Mouse (Mus musculus) limb, embryonic 15.5 days (tissue): Measurements from ENCODE around the gene Cntn2. TPM values are rescaled to one million over a fixed set of nuclear protein-coding genes. Genes with fewer than 3 reads are reported as not detected.
A peak's percentile ranks its signal among the peaks of the same experiment; 100 is the strongest.

Experiments used
- ATAC-seq: fragments of 200-750 bp; cut with Nextera tagmentation; 2 replicates; pipeline ENCODE4 v1.8.0; 2017; ENCODE audit warnings: low read depth, moderate TSS enrichment; ENCODE audit not compliant: insufficient number of reproducible peaks, low FRiP score, low TSS enrichment
- H3K27ac ChIP-seq: fragments of 300-500 bp; sonication (generic); 2 replicates; pipeline ENCODE4 v1.5.1; 2015; ENCODE audit warnings: moderate library complexity, mild to moderate bottlenecking, inconsistent platforms
- H3K27me3 ChIP-seq: fragments of 300-500 bp; sonication (generic); 2 replicates; pipeline ENCODE4 v1.6.1; 2015; ENCODE audit warnings: inconsistent platforms
- H3K36me3 ChIP-seq: fragments of 300-500 bp; sonication (generic); 2 replicates; pipeline ENCODE4 v1.6.1; 2015; ENCODE audit warnings: inconsistent platforms
- H3K4me1 ChIP-seq: fragments of 300-500 bp; sonication (generic); 2 replicates; pipeline ENCODE4 v1.6.1; 2015; ENCODE audit warnings: inconsistent platforms
- H3K4me2 ChIP-seq: fragments of 300-500 bp; sonication (generic); 2 replicates; pipeline ENCODE4 v1.6.1; 2015; ENCODE audit warnings: mild to moderate bottlenecking, inconsistent platforms
- H3K4me3 ChIP-seq: fragments of 300-500 bp; sonication (generic); 2 replicates; pipeline ENCODE4 v1.5.1; 2015; ENCODE audit warnings: mild to moderate bottlenecking, inconsistent platforms
- H3K9ac ChIP-seq: fragments of 300-500 bp; sonication (generic); 2 replicates; pipeline ENCODE4 v1.6.1; 2015; ENCODE audit warnings: inconsistent platforms
- H3K9me3 ChIP-seq: fragments of 300-500 bp; sonication (generic); 2 replicates; pipeline ENCODE4 v1.6.1; 2016; ENCODE audit warnings: inconsistent platforms
- WGBS: fragments of 180-500 bp; shearing (Covaris S2); methylation state at CpG from one replicate; pipeline ENCODE4 v1.1.7; 2015; 5-methylcytosine and 5-hydroxymethylcytosine counted together
- polyA plus RNA-seq: library from polyadenylated mRNA; unstranded; fragments of >200 nt; fragmentation: Nextera tagmentation; extraction: Ambion mirVana; gene quantifications from 2 replicates; pipeline ENCODE4 v1.2.1, GENCODE M21; 2015

The Cntn2 gene
- polyA plus RNA-seq, 1 experiment from 2014 or later = 0.35 TPM

DNA sequence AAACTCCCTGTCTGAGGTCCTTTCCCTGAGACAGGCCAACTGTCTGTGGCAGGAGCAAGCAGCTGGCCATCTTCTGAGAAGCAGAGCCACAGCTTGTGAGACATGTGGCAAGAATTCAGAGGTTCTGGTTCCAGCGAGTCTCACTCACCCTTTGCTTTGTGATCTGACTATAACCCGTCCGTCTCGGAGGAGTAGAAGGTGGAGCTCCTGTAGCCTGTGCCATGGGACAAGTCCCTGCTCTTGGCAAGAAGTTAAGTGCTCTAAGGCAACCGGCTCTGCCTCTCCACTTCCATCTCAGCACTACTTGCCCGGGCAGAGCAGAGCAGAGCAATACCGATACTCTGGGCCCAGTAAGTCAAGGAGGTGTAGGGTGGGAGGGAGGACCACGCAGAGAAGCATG, 27.9 kb upstream of the Cntn2 start:
- Histone ChIP-seq H3K4me1 (no peaks in the 10 kb centered on the region), H3K36me3 (no peaks in the 10 kb centered on the region), H3K9ac (no peak overlapping the region), H3K4me2 (no peak overlapping the region), H3K4me3 (no peak overlapping the region), H3K9me3 (no peaks in the 10 kb centered on the region), H3K27ac (no peak overlapping the region), H3K27me3 (no peaks in the 10 kb centered on the region)
- WGBS = 73% methylated on average over 8 of the region's 8 CpGs
- no peak for ATAC-seq

DNA sequence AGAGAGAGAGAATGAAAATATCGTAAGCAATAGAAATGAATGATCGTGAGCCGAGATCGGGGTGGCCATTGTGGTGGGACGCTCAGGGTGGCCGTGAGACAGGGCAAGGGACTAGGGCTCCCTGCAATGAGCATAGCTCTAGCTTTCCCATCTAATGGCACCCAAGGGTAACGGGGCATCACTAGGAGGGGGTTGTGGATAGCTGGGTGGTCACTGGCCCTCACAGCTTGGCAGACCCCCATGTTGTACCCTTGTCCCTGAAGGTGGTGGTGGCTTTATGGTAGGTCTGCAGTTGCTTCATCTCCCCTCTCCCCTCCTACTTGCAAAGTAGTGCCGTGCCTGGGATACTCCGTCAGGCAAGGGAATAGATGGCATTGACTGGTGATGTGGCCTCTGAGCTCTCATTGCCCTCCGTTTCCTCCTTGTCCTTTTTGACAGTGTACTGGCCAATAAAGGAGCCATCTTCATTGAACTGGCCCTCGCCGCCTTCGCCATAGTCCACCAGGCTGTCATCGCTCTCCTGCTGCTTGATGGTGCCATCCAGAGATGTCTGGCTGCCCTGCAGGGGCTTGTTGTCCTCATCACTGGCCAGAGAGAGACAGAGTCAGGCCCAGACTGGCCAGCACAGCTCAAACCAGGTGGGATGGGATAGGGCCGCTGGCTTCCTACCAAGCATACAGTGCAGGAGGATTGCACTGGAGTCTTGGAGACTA, 27.2 kb upstream of the Cntn2 start:
- Histone ChIP-seq H3K9me3 (no peaks in the 10 kb centered on the region), H3K4me2 (no peak overlapping the region), H3K27me3 (no peaks in the 10 kb centered on the region), H3K36me3 (no peaks in the 10 kb centered on the region), H3K27ac (no peak overlapping the region), H3K9ac (no peak overlapping the region), H3K4me1 (no peaks in the 10 kb centered on the region), H3K4me3 (no peak overlapping the region)
- no peak for ATAC-seq
- WGBS = 92% methylated on average over 15 of the region's 15 CpGs

DNA sequence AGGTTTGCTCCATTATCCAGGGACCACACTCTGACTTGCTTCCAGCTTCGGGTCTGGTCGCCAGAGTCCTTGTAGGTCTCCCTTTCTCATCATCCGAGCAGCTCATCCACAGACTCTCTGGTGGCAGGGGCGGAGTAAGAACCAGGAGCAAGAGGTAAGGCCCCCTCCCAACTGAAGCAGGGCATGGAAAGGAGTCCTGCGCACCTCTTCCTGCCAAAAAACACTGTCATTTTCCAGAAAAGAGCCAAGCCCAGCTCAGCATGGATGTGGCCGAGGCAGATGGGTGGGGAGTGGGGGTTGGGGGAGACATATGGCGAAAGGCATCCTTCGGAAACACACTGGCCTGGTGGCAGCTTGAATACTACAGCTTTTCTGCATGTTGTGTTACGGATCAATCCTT, 26.5 kb upstream of the Cntn2 start:
- H3K4me1 ChIP-seq = no peaks in the 10 kb centered on the region
- 73% methylated on average over 9 of the region's 9 CpGs for WGBS

DNA sequence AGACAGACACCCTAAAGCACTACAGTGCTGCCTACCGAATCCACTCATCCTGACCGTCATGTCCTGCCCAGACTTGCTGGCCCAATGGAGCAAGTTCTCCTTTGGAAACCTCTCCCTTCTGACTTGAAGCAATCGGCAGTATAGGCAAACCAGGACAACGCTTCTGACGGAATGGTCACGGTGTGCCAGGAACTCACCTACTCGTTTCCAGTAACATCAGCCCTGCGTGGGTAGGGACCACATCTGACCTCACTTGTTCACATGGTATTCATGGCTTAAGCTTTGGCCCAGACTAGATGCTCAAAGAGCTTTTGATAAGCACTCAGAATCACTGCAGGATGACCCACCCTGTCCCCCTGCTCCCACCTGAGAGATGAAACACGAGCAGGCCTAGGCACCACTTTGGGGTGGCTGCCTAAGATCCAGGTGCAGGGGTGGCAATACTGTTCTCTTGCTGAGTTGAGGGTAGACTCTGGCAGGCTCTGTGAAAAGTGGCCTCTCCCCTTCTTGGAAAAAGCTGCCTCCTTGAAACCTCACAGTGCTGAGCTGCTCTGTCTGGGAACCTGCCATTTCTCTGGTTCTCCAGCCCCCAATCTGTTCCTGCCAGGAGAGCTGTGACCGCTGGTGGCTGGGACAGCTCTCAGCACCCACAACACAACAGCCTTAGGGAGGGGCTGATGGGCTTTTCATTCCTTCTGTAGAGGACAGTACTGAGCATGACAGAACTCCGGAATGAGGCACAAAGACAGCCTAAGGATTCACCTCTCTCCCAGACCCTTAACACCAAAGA, 24.5 kb upstream of the Cntn2 start:
- Histone ChIP-seq H3K4me3 (no peak overlapping the region), H3K27me3 (no peaks in the 10 kb centered on the region), H3K27ac (no peak overlapping the region), H3K4me1 (no peaks in the 10 kb centered on the region), H3K4me2 (no peak overlapping the region), H3K36me3 (no peaks in the 10 kb centered on the region), H3K9ac (no peak overlapping the region), H3K9me3 (no peaks in the 10 kb centered on the region)
- WGBS = 76% methylated on average over 11 of the region's 11 CpGs
- no peak for ATAC-seq

More for the DNA sequence above, 26.5 kb upstream of the Cntn2 start:
- Histone ChIP-seq H3K27ac (no peak overlapping the region), H3K36me3 (no peaks in the 10 kb centered on the region), H3K9ac (no peak overlapping the region), H3K4me3 (no peak overlapping the region), H3K9me3 (no peaks in the 10 kb centered on the region), H3K4me2 (no peak overlapping the region), H3K27me3 (no peaks in the 10 kb centered on the region)
- no peak for ATAC-seq

DNA sequence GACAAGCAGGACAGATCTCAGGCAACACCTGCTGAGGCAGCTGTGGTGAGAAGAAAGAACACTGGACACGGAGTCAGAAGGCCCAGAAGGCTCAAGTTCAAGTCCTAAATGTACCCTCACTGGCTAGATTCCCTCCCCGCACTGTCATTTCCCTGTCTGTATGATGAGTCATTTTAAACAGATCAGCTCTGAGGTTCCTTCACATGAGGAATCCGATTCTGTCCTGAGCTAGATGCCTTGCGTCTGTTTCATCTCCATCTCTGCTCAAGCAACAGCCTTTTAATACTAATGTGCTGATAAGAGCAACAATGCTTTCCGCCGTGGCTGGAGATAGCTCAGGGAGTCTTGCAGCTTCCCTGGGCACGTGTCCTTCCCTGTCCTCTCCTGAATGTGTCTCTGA, 22.7 kb upstream of the Cntn2 start:
- H3K9me3 ChIP-seq = no peaks in the 10 kb centered on the region
- H3K9ac ChIP-seq = no peak overlapping the region
- H3K36me3 ChIP-seq = no peaks in the 10 kb centered on the region
- H3K27me3 ChIP-seq = no peaks in the 10 kb centered on the region
- 69% methylated on average over 7 of the region's 7 CpGs for WGBS
- H3K27ac ChIP-seq = no peak overlapping the region
- no peak overlapping the region for H3K4me3 ChIP-seq
- no peak for ATAC-seq
- H3K4me1 ChIP-seq = no peaks in the 10 kb centered on the region
- no peak overlapping the region for H3K4me2 ChIP-seq

DNA sequence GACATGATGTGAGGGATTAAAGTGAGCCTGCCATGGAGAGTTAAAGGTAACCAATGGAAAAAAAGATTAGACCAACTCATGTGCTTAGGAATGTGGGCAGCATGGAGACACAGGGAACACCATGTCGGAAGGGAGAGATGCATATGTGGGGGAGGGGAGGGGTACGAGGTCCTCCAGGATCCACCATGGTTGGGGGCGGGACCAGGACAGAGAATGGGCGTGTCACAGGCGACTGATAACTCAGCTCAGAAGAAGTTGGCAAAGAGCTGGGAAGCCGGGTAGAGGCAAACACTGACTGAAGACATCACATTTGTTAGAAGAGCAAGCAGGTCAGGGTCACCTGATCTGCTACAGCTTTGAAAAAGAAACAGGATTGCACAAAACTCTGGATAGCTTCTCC, 21.9 kb upstream of the Cntn2 start:
- Histone ChIP-seq H3K27me3 (no peaks in the 10 kb centered on the region), H3K27ac (no peak overlapping the region), H3K9me3 (no peaks in the 10 kb centered on the region), H3K9ac (no peak overlapping the region), H3K4me2 (no peak overlapping the region), H3K4me3 (no peak overlapping the region), H3K36me3 (no peaks in the 10 kb centered on the region), H3K4me1 (no peaks in the 10 kb centered on the region)
- ATAC-seq = no peak
- 33% methylated on average over 6 of the region's 6 CpGs for WGBS

DNA sequence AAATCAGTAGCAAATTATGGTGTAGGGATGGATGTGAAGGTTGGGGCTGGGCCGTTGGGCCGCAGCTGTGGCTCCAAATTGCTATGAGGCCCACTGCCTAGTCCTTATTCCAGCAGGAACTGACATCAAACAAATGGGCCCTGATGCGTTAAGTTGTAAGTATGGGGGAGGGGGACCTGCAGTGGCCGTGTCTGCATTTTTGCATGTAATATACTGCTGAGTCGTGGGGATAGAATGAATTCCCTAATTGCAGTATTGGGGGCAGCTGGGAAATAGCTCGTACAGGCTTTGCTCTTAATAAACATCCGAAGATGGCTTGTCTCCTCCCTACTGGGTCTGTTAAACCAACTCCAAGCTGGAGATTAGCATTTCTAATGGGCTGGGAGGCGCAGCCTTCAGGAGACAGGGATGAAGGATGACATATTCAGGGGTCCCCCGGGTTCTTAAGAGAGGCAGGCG, 19.3 kb upstream of the Cntn2 start:
- H3K27ac ChIP-seq = no peak overlapping the region
- H3K27me3 ChIP-seq = no peaks in the 10 kb centered on the region; the same call in 1 of the 2 replicates
- no peaks in the 10 kb centered on the region for H3K9me3 ChIP-seq
- H3K4me1 ChIP-seq = peaks cover 11% of the 10 kb centered on the region
- no peak overlapping the region for H3K4me2 ChIP-seq
- H3K4me3 ChIP-seq = no peak overlapping the region
- H3K36me3 ChIP-seq = no peaks in the 10 kb centered on the region
- H3K9ac ChIP-seq = no peak overlapping the region
- ATAC-seq = no peak
- 27% methylated on average over 10 of the region's 10 CpGs for WGBS

DNA sequence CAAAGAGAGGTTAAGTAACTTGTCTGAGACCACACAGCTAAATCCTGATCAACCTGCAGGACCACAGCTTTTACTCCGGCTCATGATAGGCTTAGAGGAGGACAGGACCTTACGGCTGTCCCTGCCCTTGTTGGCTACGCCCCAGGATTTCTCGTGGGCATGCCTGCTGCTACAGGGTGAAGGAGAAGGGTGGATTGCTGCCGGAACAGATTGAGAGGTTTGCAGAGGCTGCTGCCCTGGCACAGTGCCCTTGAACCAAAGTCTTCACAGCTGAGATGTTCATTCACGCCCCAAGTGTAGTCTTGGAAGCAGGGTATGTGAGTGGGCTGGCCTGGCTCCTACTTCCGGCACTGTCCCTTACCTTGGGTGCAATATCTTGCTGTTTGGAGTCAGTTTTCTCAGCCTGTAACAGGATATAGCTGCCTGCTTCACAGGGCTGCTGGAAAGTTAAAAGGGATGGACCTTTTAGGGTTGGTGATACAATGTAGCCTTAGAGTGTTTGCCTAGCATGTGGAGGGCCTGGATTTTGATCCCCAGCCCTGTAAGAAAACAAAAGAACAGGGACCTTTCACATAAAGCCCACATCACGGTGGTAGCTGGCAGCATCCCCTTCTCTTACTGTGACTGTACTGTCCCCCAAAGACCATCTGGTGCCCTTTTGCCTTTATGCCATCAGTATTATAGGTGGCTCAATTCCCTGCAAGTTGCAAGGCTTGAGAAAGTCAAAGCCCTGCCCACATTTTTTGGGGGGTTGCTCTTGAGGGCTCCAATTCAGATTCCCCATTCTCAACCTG, 18.0 kb upstream of the Cntn2 start:
- Histone ChIP-seq H3K9ac (peak overlapping the region; percentile 14; the same call in 1 of the 2 replicates), H3K4me1 (peaks cover 11% of the 10 kb centered on the region), H3K27me3 (no peaks in the 10 kb centered on the region; the same call in 1 of the 2 replicates), H3K9me3 (no peaks in the 10 kb centered on the region), H3K4me3 (no peak overlapping the region), H3K4me2 (no peak overlapping the region), H3K36me3 (no peaks in the 10 kb centered on the region), H3K27ac (no peak overlapping the region)
- no peak for ATAC-seq
- WGBS = 52% methylated on average over 8 of the region's 8 CpGs

DNA sequence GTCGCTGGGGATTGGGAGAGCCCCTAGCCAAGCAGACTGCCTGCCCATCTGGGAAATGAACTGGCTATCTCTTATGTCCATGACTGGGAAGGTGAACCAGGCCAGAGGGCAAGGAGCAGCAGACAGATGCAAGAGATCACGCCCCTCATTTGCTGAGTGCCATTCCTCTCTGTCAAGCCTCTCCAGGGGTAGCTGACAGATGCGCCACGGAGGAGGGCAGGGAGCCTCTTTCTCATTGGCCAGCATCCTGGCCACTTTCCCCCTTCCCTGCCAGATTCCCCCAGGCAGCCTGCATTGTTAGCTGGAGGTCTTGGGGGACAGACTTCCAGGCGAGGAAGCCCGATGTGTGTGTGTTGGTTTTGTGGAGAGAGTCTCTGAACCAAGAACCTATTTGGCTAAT, 16.0 kb upstream of the Cntn2 start:
- no peaks in the 10 kb centered on the region for H3K9me3 ChIP-seq
- ATAC-seq = no peak
- no peak overlapping the region for H3K4me3 ChIP-seq
- H3K27ac ChIP-seq = no peak overlapping the region
- H3K4me1 ChIP-seq = peaks cover 11% of the 10 kb centered on the region
- no peak overlapping the region for H3K9ac ChIP-seq
- no peaks in the 10 kb centered on the region; the same call in 1 of the 2 replicates for H3K27me3 ChIP-seq
- 24% methylated on average over 6 of the region's 6 CpGs for WGBS
- H3K4me2 ChIP-seq = no peak overlapping the region
- no peaks in the 10 kb centered on the region for H3K36me3 ChIP-seq

DNA sequence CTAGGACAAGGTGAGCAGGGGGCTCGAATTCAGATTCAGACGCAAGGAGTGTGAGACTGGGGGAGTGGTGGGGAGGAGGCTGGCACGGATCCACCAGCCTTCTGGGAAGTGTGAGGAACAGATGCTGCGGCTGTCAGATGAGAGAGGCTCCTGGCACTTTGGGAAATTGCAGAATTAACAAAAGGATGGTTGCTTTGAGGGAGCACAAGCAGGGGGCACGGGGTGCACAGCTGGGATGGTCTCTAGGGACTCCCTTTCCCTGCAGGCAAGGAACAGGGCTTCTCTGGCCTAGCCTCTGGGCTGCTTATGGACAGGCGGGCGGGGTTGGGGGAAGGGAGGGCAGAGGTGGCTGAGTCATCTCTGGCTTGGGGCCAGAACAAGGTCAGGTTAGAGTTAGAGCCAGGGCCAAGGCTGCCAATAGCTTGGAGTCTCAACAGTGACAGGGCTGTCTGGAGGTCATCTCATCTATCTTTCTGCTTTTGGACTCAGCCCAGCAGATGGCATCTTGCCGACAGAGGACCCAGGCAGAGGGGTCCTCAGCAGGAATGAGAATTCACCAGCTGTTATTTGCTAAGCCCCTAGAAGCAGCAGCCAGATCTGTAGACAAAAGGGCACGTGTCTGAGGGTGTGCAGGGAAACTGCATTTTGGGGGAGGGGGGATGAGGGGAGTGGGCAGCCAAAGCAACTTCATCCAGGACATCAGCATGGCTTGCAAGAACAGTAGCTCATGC, 15.0 kb upstream of the Cntn2 start:
- Histone ChIP-seq H3K4me3 (no peak overlapping the region), H3K9ac (no peak overlapping the region), H3K4me2 (no peak overlapping the region), H3K36me3 (no peaks in the 10 kb centered on the region), H3K27me3 (no peaks in the 10 kb centered on the region; the same call in 1 of the 2 replicates), H3K9me3 (no peaks in the 10 kb centered on the region), H3K4me1 (peaks cover 11% of the 10 kb centered on the region), H3K27ac (no peak overlapping the region)
- WGBS = 16% methylated on average over 9 of the region's 9 CpGs
- ATAC-seq = no peak

DNA sequence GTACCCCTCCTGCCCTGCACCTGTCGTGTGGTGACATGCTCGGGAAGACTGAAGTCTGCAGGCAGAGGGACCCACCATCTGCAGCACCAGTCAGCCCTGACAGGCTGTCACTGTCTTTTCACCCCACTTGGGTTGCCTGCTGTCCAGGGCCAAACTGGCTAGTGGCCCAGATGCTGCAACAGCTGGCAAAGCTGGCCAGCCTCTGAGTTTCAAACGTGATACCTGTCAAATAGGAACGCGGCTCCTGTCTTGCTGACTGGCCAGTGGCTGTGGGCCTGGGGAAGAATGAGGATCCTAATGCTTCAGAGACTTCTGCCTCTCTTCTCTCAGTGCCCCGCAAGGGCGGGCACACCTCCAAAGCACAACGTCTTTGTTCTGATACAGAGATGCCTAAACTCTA, 733 bp upstream of the Cntn2 start:
- Histone ChIP-seq H3K27me3 (peaks cover 67% of the 10 kb centered on the region), H3K27ac (no peak overlapping the region), H3K9ac (no peak overlapping the region), H3K9me3 (no peaks in the 10 kb centered on the region), H3K4me3 (no peak overlapping the region), H3K36me3 (no peaks in the 10 kb centered on the region), H3K4me1 (peaks cover 20% of the 10 kb centered on the region), H3K4me2 (no peak overlapping the region)
- ATAC-seq = no peak
- 63% methylated on average over 8 of the region's 8 CpGs for WGBS
